Mouse (Mus musculus) megakaryocyte, embryonic 14.5 days (primary cell): Measurements from ENCODE around the gene Maml2.

Experiments
- FLI1 ChIP-seq: IDR thresholded peaks from 2 replicates; pipeline ENCODE4 v1.6.1; 2012; ENCODE audit warnings: low read length, inconsistent platforms, mixed read lengths
- GATA1 ChIP-seq: IDR thresholded peaks from 3 replicates; pipeline ENCODE4 v1.6.1; 2012; ENCODE audit warnings: mixed read lengths, low read length, inconsistent platforms, borderline replicate concordance

DNA sequence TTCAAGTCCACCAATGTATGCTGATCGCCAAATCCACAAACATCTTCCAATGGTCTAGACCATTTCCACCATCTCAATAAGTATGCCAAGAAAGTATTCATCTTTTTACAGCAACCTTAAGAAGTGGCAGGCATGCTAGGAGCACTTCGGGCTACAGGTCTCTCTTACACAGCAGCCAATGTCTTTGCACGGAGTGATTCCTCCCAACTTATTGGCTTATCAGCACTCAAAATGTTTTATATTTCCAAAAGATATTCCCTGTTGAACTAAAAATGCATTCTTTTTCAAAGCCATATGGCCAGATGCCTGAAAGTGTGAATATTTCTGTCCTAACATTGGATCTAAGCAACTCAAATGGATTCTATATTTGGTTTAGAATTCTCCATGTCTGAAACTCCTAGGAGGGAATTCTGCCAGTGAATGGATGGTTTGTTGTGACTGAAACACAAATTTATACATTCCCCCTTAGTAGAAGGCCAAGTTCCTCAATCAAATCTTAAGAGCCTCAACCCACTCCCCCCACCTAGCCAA, 326.2 kb downstream of the Maml2 start:
- TF ChIP-seq GATA1 (no peak), FLI1 (no peak)
